Mouse (Mus musculus): ENCODE data around the gene Bmp2k. TPM values are rescaled to one million over a fixed set of nuclear protein-coding genes. Genes with fewer than 3 reads are reported as not detected.
"Not testable (repeated sequence)": the region's sequence is repeated elsewhere in the genome, so short reads cannot be mapped to it uniquely, and the experiment has no call there.

The Bmp2k gene
- polyA plus RNA-seq, 1 experiment from 2014 or later, result 15.0 TPM

DNA sequence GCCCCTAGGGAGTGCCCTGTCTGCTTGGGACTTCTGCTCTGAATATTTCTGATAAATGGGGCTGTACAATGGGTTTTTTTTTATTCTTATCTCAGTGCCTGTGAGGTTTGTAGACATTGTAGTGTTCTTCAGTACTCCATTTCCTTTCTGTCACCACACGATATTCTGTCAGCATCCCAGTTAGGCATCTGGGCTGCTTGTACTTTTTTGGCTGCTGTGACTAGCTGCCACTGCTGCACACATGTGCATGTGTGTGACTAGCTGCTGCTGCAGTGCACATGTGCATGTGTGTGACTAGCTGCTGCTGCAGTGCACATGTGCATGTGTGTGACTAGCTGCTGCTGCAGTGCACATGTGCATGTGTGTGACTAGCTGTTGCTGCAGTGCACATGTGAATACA is 31.4 kb downstream of the Bmp2k start:
- H3K9me3 ChIP-seq; ATAC-seq (ENCODE audit: insufficient read depth, low FRiP score, low read depth); H3K9ac ChIP-seq; H3K4me3 ChIP-seq (replicated peaks); H3K4me2 ChIP-seq; H3K27ac ChIP-seq; H3K36me3 ChIP-seq; H3K27me3 ChIP-seq (replicated peaks); H3K4me1 ChIP-seq: not testable (repeated sequence)
- WGBS, result 55% methylated on average over 1 of the region's 1 CpGs

DNA sequence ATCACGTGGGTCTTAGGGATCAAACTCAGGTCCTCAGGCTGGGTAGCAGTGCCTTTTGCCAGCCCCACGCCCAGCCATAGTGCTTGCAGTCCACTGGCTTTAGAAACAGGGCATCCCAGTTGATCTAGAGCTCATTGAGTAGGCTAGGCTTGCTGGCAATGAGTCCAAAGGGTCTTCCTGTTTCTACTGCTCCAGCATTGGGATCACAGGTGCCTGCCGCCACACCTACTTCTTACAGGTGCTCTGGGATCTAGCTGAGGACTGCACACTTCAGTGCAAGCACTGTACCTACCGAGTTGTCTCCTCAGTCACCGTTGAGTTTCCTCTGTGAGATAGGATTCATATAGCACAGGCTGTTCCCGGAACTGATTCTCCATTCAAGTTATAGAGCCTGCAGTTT is 34.3 kb downstream of the Bmp2k start:
- Histone ChIP-seq H3K36me3 (no peaks in the 10 kb centered on the region), H3K4me1 (no peaks in the 10 kb centered on the region), H3K27me3 (replicated peaks) (no peaks in the 10 kb centered on the region), H3K9me3 (no peaks in the 10 kb centered on the region), H3K4me2 (no peak overlapping the region), H3K27ac (no peak overlapping the region), H3K4me3 (replicated peaks) (no peak overlapping the region), H3K9ac (no peak overlapping the region)
- WGBS, result 87% methylated on average over 6 of the region's 6 CpGs
- no peak for ATAC-seq (ENCODE audit: insufficient read depth, low FRiP score, low read depth)

DNA sequence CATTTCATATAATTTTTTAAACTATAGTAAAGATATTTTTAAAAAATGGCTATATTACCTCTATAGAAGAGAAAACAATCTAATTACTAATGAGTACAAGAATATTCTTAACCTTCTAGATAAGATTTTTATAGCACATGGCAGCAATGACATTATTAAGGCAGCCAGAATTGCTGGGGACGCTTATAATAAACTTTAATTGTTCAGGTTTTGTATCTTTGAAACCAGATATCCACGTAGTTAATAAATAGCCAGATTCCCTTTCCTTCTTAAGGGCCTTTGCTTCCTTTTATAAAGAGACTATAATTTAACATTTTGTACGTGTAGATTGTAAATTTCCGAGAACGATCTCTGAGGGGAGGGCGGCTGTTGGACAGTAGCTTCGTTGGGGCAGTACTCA is 47.8 kb downstream of the Bmp2k start:
- no peaks in the 10 kb centered on the region for H3K36me3 ChIP-seq
- ATAC-seq (ENCODE audit: insufficient read depth, low FRiP score, low read depth), result no peak
- H3K4me3 ChIP-seq (replicated peaks), result no peak overlapping the region
- no peak overlapping the region for H3K9ac ChIP-seq
- H3K27ac ChIP-seq, result no peak overlapping the region
- WGBS, result 84% methylated on average over 7 of the region's 7 CpGs
- H3K27me3 ChIP-seq (replicated peaks), result no peaks in the 10 kb centered on the region
- H3K4me2 ChIP-seq, result no peak overlapping the region
- H3K9me3 ChIP-seq, result no peaks in the 10 kb centered on the region
- no peaks in the 10 kb centered on the region for H3K4me1 ChIP-seq

DNA sequence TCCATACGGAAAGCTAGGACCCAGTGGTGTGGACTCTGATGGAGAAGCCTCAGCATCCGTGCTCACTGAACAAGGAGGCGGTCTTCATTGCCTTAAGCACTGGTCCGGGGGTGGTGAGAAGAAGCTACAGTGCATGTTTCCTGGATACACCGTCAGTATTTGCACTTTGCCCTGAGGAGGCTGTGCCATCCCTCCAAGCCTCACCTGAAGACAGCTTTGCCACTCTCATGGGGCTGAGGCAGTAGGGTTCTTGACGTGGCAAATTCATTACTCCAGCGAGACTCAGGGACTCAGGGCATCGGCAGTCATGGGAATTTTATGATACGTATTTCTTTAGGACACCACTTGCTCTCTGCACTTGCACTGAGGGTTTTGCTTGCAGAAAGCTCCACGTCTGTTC is 49.2 kb downstream of the Bmp2k start:
- WGBS, result 86% methylated on average over 10 of the region's 10 CpGs
- Histone ChIP-seq H3K27me3 (replicated peaks) (no peaks in the 10 kb centered on the region), H3K4me2 (no peak overlapping the region), H3K27ac (no peak overlapping the region), H3K4me3 (replicated peaks) (no peak overlapping the region), H3K36me3 (no peaks in the 10 kb centered on the region), H3K9ac (no peak overlapping the region), H3K4me1 (no peaks in the 10 kb centered on the region), H3K9me3 (no peaks in the 10 kb centered on the region)
- ATAC-seq (ENCODE audit: insufficient read depth, low FRiP score, low read depth), result no peak

DNA sequence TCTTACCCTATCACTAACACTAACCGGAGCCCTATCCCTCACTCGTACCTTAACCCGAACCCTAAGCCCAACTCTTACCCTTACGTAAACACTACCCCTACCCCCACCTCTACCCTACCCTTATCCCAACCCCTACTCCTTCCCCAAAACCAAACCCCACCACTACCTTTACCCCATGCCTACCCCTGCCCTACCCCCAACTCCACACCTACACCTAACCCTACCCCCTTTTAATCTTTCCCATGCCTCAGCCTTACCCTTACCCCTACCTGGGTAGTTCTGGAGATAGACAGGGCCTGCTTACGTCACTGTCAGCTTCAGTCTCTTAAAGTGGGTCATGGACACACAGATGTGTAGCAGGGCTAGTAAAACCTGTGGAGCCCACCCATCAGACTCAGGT is 51.4 kb downstream of the Bmp2k start:
- no peak overlapping the region for H3K4me3 ChIP-seq (replicated peaks)
- H3K9ac ChIP-seq, result no peak overlapping the region
- WGBS, result 90% methylated on average over 5 of the region's 5 CpGs
- no peaks in the 10 kb centered on the region for H3K4me1 ChIP-seq
- no peak overlapping the region for H3K27ac ChIP-seq
- H3K9me3 ChIP-seq, result no peaks in the 10 kb centered on the region
- H3K27me3 ChIP-seq (replicated peaks), result no peaks in the 10 kb centered on the region
- no peak for ATAC-seq (ENCODE audit: insufficient read depth, low FRiP score, low read depth)
- H3K4me2 ChIP-seq, result no peak overlapping the region
- peaks cover 4% of the 10 kb centered on the region; the same call in 1 of the 2 replicates for H3K36me3 ChIP-seq

DNA sequence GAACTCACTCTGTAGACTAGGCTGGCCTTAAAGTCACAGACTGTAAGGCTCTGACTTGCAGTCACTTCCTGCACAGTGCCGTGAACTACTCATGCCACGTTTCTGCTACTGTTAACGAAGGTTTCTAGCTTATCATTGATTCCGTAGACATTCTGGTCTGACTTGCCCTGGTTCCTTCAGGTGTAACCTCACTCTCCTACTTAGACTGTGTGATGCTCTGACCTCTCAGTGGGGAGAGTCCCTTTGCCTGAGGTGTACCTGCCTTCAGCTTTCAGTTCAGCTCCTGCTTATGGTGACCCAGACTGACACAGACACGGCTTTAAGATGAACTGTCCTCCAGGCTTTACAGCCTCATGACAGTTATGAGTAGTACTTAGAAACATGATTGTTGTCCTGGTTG is 56.7 kb downstream of the Bmp2k start:
- Histone ChIP-seq H3K4me3 (replicated peaks) (no peak overlapping the region), H3K9me3 (no peaks in the 10 kb centered on the region), H3K4me2 (no peak overlapping the region), H3K36me3 (peaks cover 4% of the 10 kb centered on the region), H3K9ac (no peak overlapping the region), H3K27me3 (replicated peaks) (no peaks in the 10 kb centered on the region), H3K4me1 (no peaks in the 10 kb centered on the region), H3K27ac (no peak overlapping the region)
- no peak for ATAC-seq (ENCODE audit: insufficient read depth, low FRiP score, low read depth)
- 90% methylated on average over 5 of the region's 5 CpGs for WGBS

DNA sequence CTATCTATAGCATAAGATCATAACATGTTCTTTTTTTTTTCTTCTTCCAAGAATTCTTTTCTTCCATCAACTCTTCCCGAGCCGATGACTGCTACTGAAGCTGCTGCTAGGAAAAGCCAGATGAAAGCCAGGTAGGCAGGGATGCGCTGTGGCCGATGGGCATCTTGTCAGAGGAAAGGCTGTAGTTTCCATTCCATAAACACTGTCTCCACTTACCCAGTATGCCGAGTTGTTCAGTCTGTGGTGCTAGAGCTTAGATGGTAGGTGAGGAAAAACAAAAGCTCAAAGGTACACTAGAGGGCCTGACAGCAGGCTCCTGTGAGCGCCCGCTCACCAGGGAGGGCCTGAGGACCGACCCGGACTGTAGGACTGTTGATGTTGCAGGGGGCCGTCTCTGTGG is 57.3 kb downstream of the Bmp2k start:
- WGBS, result 78% methylated on average over 10 of the region's 10 CpGs
- Histone ChIP-seq H3K4me1 (no peaks in the 10 kb centered on the region), H3K9ac (no peak overlapping the region), H3K4me2 (no peak overlapping the region), H3K27ac (no peak overlapping the region), H3K4me3 (replicated peaks) (no peak overlapping the region), H3K27me3 (replicated peaks) (no peaks in the 10 kb centered on the region), H3K36me3 (peaks cover 4% of the 10 kb centered on the region), H3K9me3 (no peaks in the 10 kb centered on the region)
- ATAC-seq (ENCODE audit: insufficient read depth, low FRiP score, low read depth), result no peak

DNA sequence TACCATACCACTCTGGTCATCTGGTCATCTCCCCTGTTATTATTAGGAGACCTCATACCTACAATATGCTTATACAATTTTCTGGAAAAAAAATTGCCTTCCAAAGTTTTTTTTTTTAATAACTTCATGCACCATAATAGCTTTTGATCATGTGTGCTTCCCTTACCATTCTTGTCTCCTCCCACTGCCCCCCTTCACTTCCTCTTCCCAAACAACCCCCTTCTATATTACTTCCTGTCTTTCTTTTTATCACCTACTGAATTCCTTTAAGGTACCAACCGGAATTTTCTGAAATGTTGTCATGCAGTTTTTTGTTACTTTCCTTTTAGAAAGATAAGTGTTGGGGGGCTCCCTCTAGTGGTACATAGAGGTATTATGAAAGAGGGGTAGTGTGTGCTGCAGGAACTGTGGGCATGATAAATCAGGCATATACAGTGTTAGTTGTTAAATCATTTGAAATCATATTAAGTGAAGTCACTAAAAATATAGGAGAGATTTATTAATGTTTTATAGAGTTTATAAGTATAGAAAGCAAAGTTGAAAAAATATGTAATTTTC is 58.1 kb downstream of the Bmp2k start:
- H3K27ac ChIP-seq, result no peak overlapping the region
- H3K4me2 ChIP-seq, result no peak overlapping the region
- ATAC-seq (ENCODE audit: insufficient read depth, low FRiP score, low read depth), result no peak
- no peaks in the 10 kb centered on the region for H3K27me3 ChIP-seq (replicated peaks)
- 4% methylated on average over 1 of the region's 1 CpGs for WGBS
- no peak overlapping the region for H3K9ac ChIP-seq
- H3K4me1 ChIP-seq, result no peaks in the 10 kb centered on the region
- peaks cover 4% of the 10 kb centered on the region for H3K36me3 ChIP-seq
- H3K9me3 ChIP-seq, result no peaks in the 10 kb centered on the region
- H3K4me3 ChIP-seq (replicated peaks), result no peak overlapping the region

DNA sequence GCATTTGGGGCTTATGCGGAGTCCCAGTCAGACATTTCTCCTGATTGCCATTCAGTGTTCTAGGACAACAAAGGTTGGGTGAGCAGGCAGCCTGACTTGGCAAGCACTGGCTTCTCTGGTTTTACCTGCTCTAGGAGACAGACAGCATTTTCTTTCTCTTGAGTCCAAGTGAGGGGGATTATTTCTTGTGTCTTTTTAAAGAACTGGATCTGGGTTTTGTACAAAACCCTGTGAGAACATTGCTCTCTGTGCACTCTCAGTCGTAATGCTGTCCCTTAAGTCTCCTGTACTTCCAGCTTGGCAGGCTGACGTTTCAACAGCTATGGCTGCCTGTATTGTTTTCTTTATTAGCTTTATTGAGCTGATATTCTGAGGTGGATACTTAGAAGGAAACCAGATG is 58.9 kb downstream of the Bmp2k start:
- no peak overlapping the region for H3K27ac ChIP-seq
- H3K9ac ChIP-seq, result no peak overlapping the region
- H3K4me3 ChIP-seq (replicated peaks), result no peak overlapping the region
- H3K4me2 ChIP-seq, result no peak overlapping the region
- H3K9me3 ChIP-seq, result no peaks in the 10 kb centered on the region
- no peak for ATAC-seq (ENCODE audit: insufficient read depth, low FRiP score, low read depth)
- H3K4me1 ChIP-seq, result no peaks in the 10 kb centered on the region
- H3K36me3 ChIP-seq, result peaks cover 4% of the 10 kb centered on the region
- H3K27me3 ChIP-seq (replicated peaks), result no peaks in the 10 kb centered on the region
- WGBS, result 74% methylated on average over 3 of the region's 3 CpGs

DNA sequence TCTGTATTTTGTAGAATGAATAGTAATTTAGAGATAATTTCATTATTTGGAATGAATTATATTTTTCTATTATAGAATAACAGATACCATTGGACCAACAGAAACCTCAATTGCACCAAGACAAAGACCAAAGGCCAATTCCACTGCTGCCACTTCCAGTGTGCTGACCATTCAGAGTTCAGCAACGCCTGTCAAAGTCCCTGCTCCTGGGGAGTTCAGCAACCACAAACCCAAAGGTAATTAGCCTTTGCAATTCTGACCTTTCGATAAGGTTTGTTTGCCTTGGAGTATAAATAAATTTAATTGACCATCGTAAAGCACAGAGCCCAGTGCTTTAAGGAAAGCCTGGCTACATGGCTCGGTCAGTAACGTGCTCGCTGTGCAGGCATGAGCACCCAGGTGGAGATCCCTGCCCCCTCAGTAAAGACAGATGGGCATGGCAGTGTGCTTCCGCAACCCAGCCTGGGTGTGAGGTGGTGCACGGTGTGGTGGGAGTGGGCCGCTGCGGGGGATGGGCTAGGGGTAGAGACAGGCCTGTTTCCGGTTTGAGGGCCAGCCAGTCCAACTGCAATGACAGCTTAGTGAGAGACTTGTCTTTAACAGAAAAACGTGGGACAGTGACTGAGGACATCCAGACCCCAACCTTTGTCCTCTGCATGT is 59.4 kb downstream of the Bmp2k start:
- no peaks in the 10 kb centered on the region for H3K27me3 ChIP-seq (replicated peaks)
- H3K4me2 ChIP-seq, result no peak overlapping the region
- H3K36me3 ChIP-seq, result peaks cover 5% of the 10 kb centered on the region
- H3K27ac ChIP-seq, result no peak overlapping the region; the same call in 1 of the 2 replicates
- no peaks in the 10 kb centered on the region for H3K9me3 ChIP-seq
- WGBS, result 75% methylated on average over 12 of the region's 12 CpGs
- no peak overlapping the region for H3K4me3 ChIP-seq (replicated peaks)
- H3K4me1 ChIP-seq, result no peaks in the 10 kb centered on the region
- no peak overlapping the region for H3K9ac ChIP-seq
- ATAC-seq (ENCODE audit: insufficient read depth, low FRiP score, low read depth), result no peak; the same call in 1 of the 2 replicates

DNA sequence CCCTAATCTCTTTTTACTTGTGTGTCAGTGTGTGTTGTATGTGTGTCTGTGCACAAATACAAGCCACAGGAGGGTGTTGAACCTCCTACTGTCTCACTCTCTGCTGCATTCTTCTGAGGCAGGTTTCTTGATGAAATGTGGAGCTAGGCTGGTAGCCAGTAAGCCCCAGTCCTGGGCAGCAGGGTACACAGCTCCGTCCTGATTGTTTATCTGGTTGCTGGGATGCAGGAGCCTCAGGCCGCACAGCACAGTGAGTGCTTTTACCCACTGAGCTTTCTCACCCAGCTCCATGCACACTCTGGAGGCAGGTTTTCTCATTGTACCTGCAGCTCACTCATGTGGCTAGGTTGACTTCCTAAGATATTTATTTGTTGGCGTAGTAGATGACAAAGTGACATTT is 63.4 kb downstream of the Bmp2k start:
- ATAC-seq (ENCODE audit: insufficient read depth, low FRiP score, low read depth), result no peak
- no peak overlapping the region for H3K9ac ChIP-seq
- H3K9me3 ChIP-seq, result no peaks in the 10 kb centered on the region
- peaks cover 2% of the 10 kb centered on the region for H3K36me3 ChIP-seq
- no peak overlapping the region for H3K27ac ChIP-seq
- H3K4me3 ChIP-seq (replicated peaks), result no peak overlapping the region
- no peaks in the 10 kb centered on the region for H3K27me3 ChIP-seq (replicated peaks)
- H3K4me2 ChIP-seq, result no peak overlapping the region
- no peaks in the 10 kb centered on the region for H3K4me1 ChIP-seq
- 59% methylated on average over 3 of the region's 3 CpGs for WGBS

DNA sequence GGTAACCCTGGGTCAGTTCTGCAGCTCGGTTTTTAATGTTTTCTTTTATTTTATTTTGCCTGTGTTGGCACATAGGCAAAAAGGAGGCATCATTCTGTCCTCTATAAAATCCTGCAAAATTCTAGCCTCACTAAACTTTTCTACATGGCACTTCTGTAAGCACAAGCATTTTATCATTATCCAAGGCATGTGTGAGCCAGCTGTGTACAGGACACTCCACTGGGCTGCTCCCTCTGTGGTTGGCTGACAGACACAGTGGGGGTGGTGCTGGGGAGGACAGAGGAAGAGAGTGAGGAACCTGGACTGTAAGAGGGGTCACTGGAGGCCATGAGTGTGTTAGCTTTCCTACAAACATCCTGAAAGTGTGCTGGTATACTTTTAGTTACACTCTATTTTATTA is 64.6 kb downstream of the Bmp2k start:
- Histone ChIP-seq H3K4me2 (no peak overlapping the region), H3K4me3 (replicated peaks) (no peak overlapping the region), H3K36me3 (peaks cover 8% of the 10 kb centered on the region), H3K27me3 (replicated peaks) (no peaks in the 10 kb centered on the region), H3K9ac (no peak overlapping the region), H3K4me1 (no peaks in the 10 kb centered on the region), H3K9me3 (no peaks in the 10 kb centered on the region), H3K27ac (no peak overlapping the region)
- no peak for ATAC-seq (ENCODE audit: insufficient read depth, low FRiP score, low read depth)
- 61% methylated on average over 1 of the region's 1 CpGs for WGBS

DNA sequence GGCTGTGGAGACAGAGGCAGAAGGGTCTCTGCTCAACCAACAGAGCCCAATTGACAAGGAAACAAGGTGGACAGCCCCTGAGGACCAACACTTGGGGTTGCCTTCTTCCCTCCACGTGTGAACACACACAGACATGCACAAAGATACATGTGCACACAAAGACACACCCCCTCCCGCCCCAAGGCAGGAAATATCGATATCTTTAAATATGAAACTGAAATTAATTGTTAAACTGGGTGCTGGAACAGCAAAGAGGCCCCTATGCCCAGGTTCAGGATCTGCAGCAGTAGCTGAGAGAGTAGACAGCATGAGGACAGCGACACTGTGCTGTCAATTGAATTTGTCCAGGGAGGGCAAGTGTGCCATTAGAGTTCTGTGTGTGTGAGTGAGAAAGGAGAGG is 68.3 kb downstream of the Bmp2k start:
- no peaks in the 10 kb centered on the region for H3K4me1 ChIP-seq
- no peak overlapping the region for H3K4me2 ChIP-seq
- ATAC-seq (ENCODE audit: insufficient read depth, low FRiP score, low read depth), result no peak
- no peak overlapping the region for H3K9ac ChIP-seq
- H3K4me3 ChIP-seq (replicated peaks), result no peak overlapping the region
- 78% methylated on average over 4 of the region's 4 CpGs for WGBS
- H3K27ac ChIP-seq, result no peak overlapping the region
- no peaks in the 10 kb centered on the region for H3K27me3 ChIP-seq (replicated peaks)
- H3K36me3 ChIP-seq, result peaks cover 14% of the 10 kb centered on the region
- H3K9me3 ChIP-seq, result no peaks in the 10 kb centered on the region

All from stomach, embryonic 15.5 days (tissue).